Mouse (Mus musculus) cerebellum, adult 2 months (tissue): ENCODE results near the gene Slc35b4.

ENCODE experiments used
- CTCF ChIP-seq: fragments of 200-500 bp; IDR thresholded peaks from 2 replicates; pipeline ENCODE4 v1.5.1; 2011; ENCODE audit warnings: low read depth, mild to moderate bottlenecking, control low read depth, low read length, moderate library complexity, borderline replicate concordance; ENCODE audit not compliant: insufficient read depth
- POLR2A ChIP-seq: fragments of 200-500 bp; IDR thresholded peaks from 2 replicates; pipeline ENCODE4 v1.6.1; 2011; ENCODE audit warnings: low read length, control low read depth, borderline replicate concordance; ENCODE audit not compliant: insufficient read depth

DNA sequence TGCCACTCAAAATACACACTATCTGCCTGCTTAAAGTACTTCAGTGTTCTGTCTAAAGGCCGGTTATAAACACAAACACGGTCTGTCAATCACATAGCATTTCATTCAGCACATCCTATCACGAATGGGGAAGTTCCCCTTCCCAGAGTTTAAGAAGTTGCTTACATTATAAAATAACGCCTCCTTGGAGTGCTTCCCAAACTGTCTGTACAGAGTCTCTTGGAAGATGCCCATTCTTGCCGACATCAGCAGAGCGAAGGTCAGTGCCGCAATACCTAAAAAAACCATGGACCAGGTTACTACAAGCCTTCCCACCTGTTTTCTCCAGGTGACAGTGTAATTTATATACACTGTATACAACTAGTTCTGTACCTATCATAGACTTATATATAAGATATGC lies 15.4 kb downstream of the Slc35b4 start:
- TF ChIP-seq POLR2A (no peak), CTCF (no peak)
